7 mouse cellular contexts compared by ENCODE assay signal in the genomic region with DNA sequence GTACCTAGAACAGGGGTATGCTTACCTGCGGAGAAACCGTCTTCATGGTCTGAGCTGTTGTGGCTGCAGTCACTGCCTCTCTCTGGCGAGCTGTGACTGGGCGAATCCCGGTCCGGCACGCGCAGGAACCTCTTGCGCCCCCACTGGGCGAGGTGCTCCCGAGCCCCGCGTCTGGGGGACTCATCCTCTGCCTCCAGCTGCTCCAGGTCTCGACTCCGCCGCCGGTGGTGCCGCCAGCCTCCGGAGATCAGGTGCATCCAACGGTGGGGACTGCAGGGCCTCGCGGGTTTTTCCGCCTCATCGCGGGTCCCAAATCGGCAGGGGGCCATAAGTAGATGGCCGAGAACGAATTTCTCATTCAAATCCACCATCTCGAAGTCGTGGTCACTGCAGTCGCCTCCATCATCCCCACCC. TPM values are rescaled to one million over a fixed set of nuclear protein-coding genes. Genes with fewer than 3 reads are reported as not detected.
A peak's percentile ranks its signal among the peaks of the same experiment; 100 is the strongest.
DNase-seq lines count a peak whose midpoint lies in the region; ATAC-seq lines count a peak whose summit lies in the region.

A gene (minus strand): TSS at position 163 of the 414 bp plus-strand sequence.

- peak within 1 kb of the TSS; percentile 100 for H3K4me2 ChIP-seq in forebrain, embryonic 13.5 days
- H3K4me2 ChIP-seq in hindbrain, embryonic 12.5 days (replicated peaks) = peak within 1 kb of the TSS; percentile 100

- peaks cover 23% of the 10 kb centered on the region for H3K4me1 ChIP-seq in forebrain, embryonic 13.5 days
- H3K4me1 ChIP-seq in hindbrain, embryonic 12.5 days = peaks cover 25% of the 10 kb centered on the region

- peak within 1 kb of the TSS; percentile 60 for H3K4me3 ChIP-seq in forebrain, embryonic 13.5 days
- peak within 1 kb of the TSS; percentile 70 for H3K4me3 ChIP-seq in hindbrain, embryonic 12.5 days

- H3K27me3 ChIP-seq in forebrain, embryonic 13.5 days = peaks cover 66% of the 10 kb centered on the region
- peaks cover 30% of the 10 kb centered on the region for H3K27me3 ChIP-seq in hindbrain, embryonic 12.5 days

- no peaks in the 10 kb centered on the region for H3K36me3 ChIP-seq in forebrain, embryonic 13.5 days (ENCODE audit: poor library complexity, severe bottlenecking)
- H3K36me3 ChIP-seq in hindbrain, embryonic 12.5 days = no peaks in the 10 kb centered on the region

- H3K27ac ChIP-seq in forebrain, embryonic 13.5 days = no peak within 1 kb of the TSS
- H3K27ac ChIP-seq in hindbrain, embryonic 12.5 days = no peak within 1 kb of the TSS

- ATAC-seq in forebrain, embryonic 13.5 days = peak; percentile 41
- ATAC-seq in hindbrain, embryonic 12.5 days (ENCODE audit: low FRiP score) = peak; percentile 60; the same call in 1 of the 2 replicates

- H3K9ac ChIP-seq in forebrain, embryonic 13.5 days = peak within 1 kb of the TSS; percentile 68
- H3K9ac ChIP-seq in hindbrain, embryonic 12.5 days = peak within 1 kb of the TSS; percentile 65

- peak; percentile 66 for DNase-seq in MN1 (ENCODE audit: low spot score)
- peak; percentile 34 for DNase-seq in adrenal gland, adult 8-10 months
- peak in 1 of 2 experiments; percentile 34 for DNase-seq in layer of hippocampus, postnatal 25 days (ENCODE audit: extremely low spot score in 1 of 2, low spot score in 1 of 2)
- DNase-seq in lung, postnatal 36 days = peak; percentile 38
- DNase-seq in retina, postnatal 1 day = peak; percentile 79

- under 1% methylated on average over 31 of the region's 31 CpGs for WGBS in forebrain, embryonic 13.5 days
- whole genome bisulfite sequencing in hindbrain, embryonic 12.5 days = under 1% methylated on average over 31 of the region's 31 CpGs

- no peaks in the 10 kb centered on the region for H3K9me3 ChIP-seq in forebrain, embryonic 13.5 days (replicated peaks)
- no peaks in the 10 kb centered on the region for H3K9me3 ChIP-seq in hindbrain, embryonic 12.5 days (replicated peaks)

RNA-seq across cellular contexts. Expression of the gene that starts here (rescaled TPM):
- 100 to 1,000 TPM in 2 of 4 experiments, 10 to 100 TPM in 2; 69.2 to 138 (median 95.9) TPM for total RNA-seq in adrenal gland, adult 8-10 months (2022)
- polyA plus RNA-seq in forebrain, embryonic 13.5 days (2015; fragmentation: Nextera tagmentation; extraction: Ambion mirVana) = 70.2 and 75.8 TPM in 2 replicates
- 85.3 and 93.4 TPM in 2 replicates for polyA plus RNA-seq in hindbrain, embryonic 12.5 days (2016; fragmentation: Nextera tagmentation; extraction: Ambion mirVana)
- total RNA-seq in layer of hippocampus, postnatal 25 days (2021) = 100 to 1,000 TPM; 487 to 511 TPM
